Mouse (Mus musculus) heart, embryonic 14.5 days (tissue): ENCODE data around the gene Rasgrf2. TPM values are rescaled to one million over a fixed set of nuclear protein-coding genes. Genes with fewer than 3 reads are reported as not detected.
A peak's percentile ranks its signal among the peaks of the same experiment; 100 is the strongest.

Experiments
- ATAC-seq: fragments of 200-750 bp; cut with Nextera tagmentation; 2 replicates; pipeline ENCODE4 v1.8.0; 2017; ENCODE audit warnings: low read depth, moderate TSS enrichment; ENCODE audit not compliant: insufficient number of reproducible peaks, insufficient read depth, low FRiP score
- H3K27ac ChIP-seq, 2 experiments: fragments of 200-500 bp in 1 of 2; fragments of 300-500 bp in 1 of 2; sonication (generic) in 1 of 2; replicated peaks in 1 of 2; 2 replicates each; pipeline ENCODE4 v1.5.1; 2012 to 2014; ENCODE audit warnings: low read depth in 2 of 2, low read length in 2 of 2, control low read depth in 1 of 2, mild to moderate bottlenecking in 1 of 2, mixed read lengths in 1 of 2; ENCODE audit not compliant: control insufficient read depth in 1 of 2, insufficient read depth in 1 of 2
- H3K27me3 ChIP-seq: fragments of 300-500 bp; sonication (generic); 2 replicates; pipeline ENCODE4 v1.6.1; 2014; ENCODE audit warnings: mild to moderate bottlenecking, low read length, control low read depth; ENCODE audit not compliant: control insufficient read depth, insufficient read depth
- H3K36me3 ChIP-seq: fragments of 300-500 bp; sonication (generic); 2 replicates; pipeline ENCODE4 v1.6.1; 2014; ENCODE audit warnings: mild to moderate bottlenecking, control low read depth, low read length, mixed read lengths; ENCODE audit not compliant: control insufficient read depth, insufficient read depth
- H3K4me1 ChIP-seq, 2 experiments: fragments of 200-500 bp in 1 of 2; fragments of 300-500 bp in 1 of 2; sonication (generic) in 1 of 2; 2 replicates each; pipeline ENCODE4 v1.6.1; 2012 to 2014; ENCODE audit warnings: low read length in 2 of 2, control low read depth in 1 of 2, mixed read lengths in 1 of 2; ENCODE audit not compliant: control insufficient read depth in 2 of 2, insufficient read depth in 2 of 2
- H3K4me2 ChIP-seq: fragments of 300-500 bp; sonication (generic); 2 replicates; pipeline ENCODE4 v1.6.1; 2014; ENCODE audit warnings: mild to moderate bottlenecking, low read length
- H3K4me3 ChIP-seq, 2 experiments: fragments of 200-500 bp in 1 of 2; fragments of 300-500 bp in 1 of 2; sonication (generic) in 1 of 2; 2 replicates each; pipeline ENCODE4 v1.5.1; 2012 to 2014; ENCODE audit warnings: low read length in 2 of 2, mild to moderate bottlenecking in 2 of 2, control low read depth in 1 of 2, low read depth in 1 of 2, moderate library complexity in 1 of 2; ENCODE audit not compliant: control insufficient read depth in 1 of 2, insufficient read depth in 1 of 2
- H3K9ac ChIP-seq: fragments of 300-500 bp; sonication (generic); 2 replicates; pipeline ENCODE4 v1.6.1; 2014; ENCODE audit warnings: mild to moderate bottlenecking, low read length
- H3K9me3 ChIP-seq: fragments of 300-500 bp; sonication (generic); 2 replicates; pipeline ENCODE4 v1.6.1; 2016; ENCODE audit warnings: low read length, control low read depth; ENCODE audit not compliant: control insufficient read depth
- WGBS: fragments of 180-500 bp; shearing (Covaris S2); extraction: QIAGEN DNeasy Blood & Tissue Kit; methylation state at CpG from one replicate; pipeline ENCODE4 v1.1.7; 2014; 5-methylcytosine and 5-hydroxymethylcytosine counted together
- polyA plus RNA-seq: library from polyadenylated mRNA; unstranded; fragments of >200 nt; fragmentation: Nextera tagmentation; extraction: Ambion mirVana; gene quantifications from 2 replicates; pipeline ENCODE4 v1.2.1, GENCODE M21; 2014

The Rasgrf2 gene
- polyA plus RNA-seq, 1 experiment from 2014 or later = 0.46 TPM

DNA sequence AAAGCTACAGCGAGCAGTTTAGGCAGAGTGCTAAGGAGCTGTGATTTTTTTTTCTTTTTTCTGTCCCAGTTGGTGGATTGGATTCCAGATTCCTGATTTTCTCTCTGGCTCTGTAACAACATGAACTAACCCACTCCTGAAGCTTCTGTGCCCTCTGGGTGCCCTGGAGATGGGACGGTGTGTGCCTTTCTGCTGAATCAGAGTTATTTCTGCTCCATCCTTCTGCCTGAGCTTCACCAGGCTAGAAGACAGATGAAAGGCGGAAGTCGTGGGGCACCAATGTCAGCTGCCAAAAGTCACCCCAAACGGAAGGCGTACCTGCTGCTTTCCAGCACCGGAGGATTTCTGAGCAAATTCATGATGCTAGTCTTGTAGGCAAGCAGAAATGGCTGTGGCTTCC lies 256.9 kb downstream of the Rasgrf2 start:
- no peaks in the 10 kb centered on the region for H3K27me3 ChIP-seq
- H3K9ac ChIP-seq = peak overlapping the region; percentile 6; the same call in 1 of the 2 replicates
- no peak overlapping the region for H3K4me2 ChIP-seq
- peaks cover 35 to 39% of the 10 kb centered on the region in 2 experiments for H3K4me1 ChIP-seq
- 60% methylated on average over 7 of the region's 7 CpGs for WGBS
- H3K27ac ChIP-seq = peak overlapping the region; percentile 75 to 83
- H3K36me3 ChIP-seq = no peaks in the 10 kb centered on the region
- H3K9me3 ChIP-seq = no peaks in the 10 kb centered on the region
- no peak for ATAC-seq
- H3K4me3 ChIP-seq = no peak overlapping the region

DNA sequence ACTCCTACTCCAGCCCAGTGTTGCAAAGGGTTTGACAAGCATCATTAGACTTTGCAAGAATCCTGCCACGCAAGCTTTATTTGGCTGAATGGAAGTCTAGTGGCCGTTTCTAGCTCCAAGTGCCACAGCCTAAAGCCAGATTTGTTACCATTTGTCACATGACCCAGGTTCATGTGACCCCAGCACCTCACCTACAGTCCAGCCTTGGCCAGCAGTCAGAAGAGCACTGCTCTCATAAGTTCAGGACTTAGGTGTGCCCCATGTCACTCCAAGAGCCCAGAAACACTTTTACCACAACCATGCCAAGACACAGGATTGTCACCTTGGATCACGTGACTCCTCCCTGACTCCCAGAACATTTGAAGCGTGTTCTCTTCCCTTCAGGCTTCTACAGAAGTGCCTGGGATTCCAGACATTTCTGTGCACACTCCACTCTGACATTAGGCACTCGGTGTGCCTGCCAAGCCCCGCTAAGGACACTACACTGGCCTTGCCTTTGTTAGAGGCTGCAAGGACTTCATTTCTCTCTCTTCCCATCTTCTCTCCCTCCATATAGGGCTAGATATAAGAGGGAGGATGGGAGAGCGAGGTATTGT lies 257.6 kb downstream of the Rasgrf2 start:
- no peak overlapping the region for H3K4me3 ChIP-seq
- H3K9ac ChIP-seq = peak overlapping the region; percentile 6; the same call in 1 of the 2 replicates
- no peaks in the 10 kb centered on the region for H3K9me3 ChIP-seq
- no peak overlapping the region for H3K4me2 ChIP-seq
- H3K4me1 ChIP-seq = peaks cover 35 to 39% of the 10 kb centered on the region in 2 experiments
- H3K27me3 ChIP-seq = no peaks in the 10 kb centered on the region
- WGBS = 36% methylated on average over 7 of the region's 7 CpGs
- peak; percentile 54; the same call in 1 of the 2 replicates for ATAC-seq
- no peaks in the 10 kb centered on the region for H3K36me3 ChIP-seq
- peak overlapping the region; percentile 75 to 83 for H3K27ac ChIP-seq

DNA sequence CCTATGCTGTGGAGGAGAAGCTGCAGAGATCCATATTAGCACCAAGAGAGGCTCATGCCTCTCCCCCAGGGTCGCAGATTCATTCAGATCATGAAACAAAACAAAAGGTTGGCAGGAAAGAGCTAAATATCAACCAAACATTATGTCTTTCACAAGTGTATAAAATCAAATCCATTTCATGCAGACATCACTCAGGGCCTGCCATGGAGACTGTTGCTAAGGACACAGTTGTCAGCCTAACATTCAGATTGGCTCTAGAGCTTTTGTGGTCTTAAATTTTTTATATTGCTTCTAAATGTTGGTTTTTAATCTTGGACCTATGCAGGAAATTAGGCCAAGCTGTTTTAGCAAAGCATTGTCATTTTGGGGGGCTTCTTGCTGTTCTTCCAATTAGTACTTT lies 262.9 kb downstream of the Rasgrf2 start:
- Histone ChIP-seq H3K9me3 (peaks cover 9% of the 10 kb centered on the region; the same call in 1 of the 2 replicates), H3K4me3 (no peak overlapping the region), H3K9ac (no peak overlapping the region), H3K27me3 (no peaks in the 10 kb centered on the region), H3K4me1 (peaks cover 0 to 2% of the 10 kb centered on the region in 2 experiments; a peak in 1 of 4 replicates), H3K27ac (no peak overlapping the region), H3K36me3 (no peaks in the 10 kb centered on the region), H3K4me2 (no peak overlapping the region)
- no peak for ATAC-seq
- 97% methylated on average over 1 of the region's 1 CpGs for WGBS

DNA sequence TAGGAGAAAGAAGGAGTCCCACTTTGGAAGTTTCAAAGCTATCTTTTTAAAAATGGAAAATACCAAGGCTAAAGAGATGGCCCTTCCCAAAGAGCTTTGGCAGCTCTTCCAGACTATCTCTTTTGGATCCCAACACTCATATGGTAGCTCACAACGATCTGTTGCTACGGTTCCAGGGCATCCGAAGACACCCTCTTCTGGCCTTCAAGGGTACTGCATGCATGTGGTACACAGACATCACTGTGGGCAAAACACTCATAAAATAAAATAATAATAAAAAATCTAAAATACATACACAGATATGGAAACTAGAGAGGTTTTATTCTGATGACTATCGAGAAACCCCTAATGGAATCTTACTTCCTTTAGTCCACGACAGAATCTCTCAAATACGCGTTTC lies 272.6 kb downstream of the Rasgrf2 start:
- H3K36me3 ChIP-seq = no peaks in the 10 kb centered on the region
- H3K9me3 ChIP-seq = no peaks in the 10 kb centered on the region
- H3K27ac ChIP-seq = no peak overlapping the region
- 80% methylated on average over 7 of the region's 7 CpGs for WGBS
- no peak overlapping the region for H3K4me2 ChIP-seq
- H3K4me3 ChIP-seq = no peak overlapping the region
- ATAC-seq = no peak
- H3K27me3 ChIP-seq = no peaks in the 10 kb centered on the region
- no peak overlapping the region for H3K9ac ChIP-seq
- peaks cover 0 to 5% of the 10 kb centered on the region in 2 experiments; a peak in 2 of 4 replicates for H3K4me1 ChIP-seq

DNA sequence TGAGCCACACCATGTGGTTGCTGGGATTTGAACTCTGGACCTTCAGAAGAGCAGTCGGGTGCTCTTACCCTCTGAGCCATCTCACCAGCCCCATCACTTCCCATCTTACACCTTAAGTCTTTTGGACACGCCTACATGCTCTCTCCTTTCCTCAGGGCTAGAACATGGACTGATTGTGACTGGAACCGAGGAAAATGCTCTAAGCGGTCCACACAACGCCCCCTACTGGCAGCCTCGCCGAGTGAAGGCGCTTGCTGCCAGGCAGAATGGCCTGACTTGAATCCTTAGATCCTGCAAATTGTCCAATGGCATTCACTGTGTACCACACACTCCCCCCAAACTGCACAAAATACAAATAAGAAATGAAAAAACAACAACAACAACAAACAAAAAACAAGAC lies 274.0 kb downstream of the Rasgrf2 start:
- Histone ChIP-seq H3K9ac (no peak overlapping the region), H3K4me3 (no peak overlapping the region), H3K27ac (no peak overlapping the region), H3K27me3 (no peaks in the 10 kb centered on the region), H3K36me3 (no peaks in the 10 kb centered on the region), H3K4me2 (no peak overlapping the region), H3K9me3 (no peaks in the 10 kb centered on the region), H3K4me1 (peaks cover 0 to 5% of the 10 kb centered on the region in 2 experiments; a peak in 2 of 4 replicates)
- no peak for ATAC-seq
- 61% methylated on average over 8 of the region's 8 CpGs for WGBS

DNA sequence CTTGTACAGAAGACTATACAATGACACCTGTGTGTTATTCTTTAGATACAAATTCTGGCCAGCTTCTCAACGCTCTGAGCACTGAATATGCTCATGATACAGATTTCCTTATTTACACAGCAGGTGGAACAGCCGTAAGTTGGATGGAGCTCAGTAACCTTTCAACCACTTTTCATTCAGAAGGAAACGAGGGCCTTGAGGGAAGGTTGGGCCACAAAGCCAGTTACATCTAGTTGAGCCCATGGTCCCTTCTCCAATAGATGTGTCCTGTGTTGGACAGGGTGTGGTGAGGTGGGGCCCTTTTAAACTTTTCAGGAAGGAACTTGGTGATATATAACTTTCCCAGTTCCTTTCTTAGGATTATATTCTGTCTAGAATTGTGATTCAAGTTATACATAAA lies 277.0 kb downstream of the Rasgrf2 start:
- Histone ChIP-seq H3K4me2 (no peak overlapping the region), H3K9me3 (no peaks in the 10 kb centered on the region), H3K4me3 (no peak overlapping the region), H3K9ac (no peak overlapping the region), H3K27ac (no peak overlapping the region), H3K36me3 (no peaks in the 10 kb centered on the region), H3K4me1 (no peaks in the 10 kb centered on the region), H3K27me3 (no peaks in the 10 kb centered on the region)
- WGBS = 73% methylated on average over 3 of the region's 3 CpGs
- ATAC-seq = no peak

Other genes starting within 250 kb of the Rasgrf2 start
- 0.61 and 1.1 TPM in 2 replicates for gene Gm20379, start 174.3 kb upstream of the Rasgrf2 start, polyA plus RNA-seq
- 11.7 and 11.8 TPM in 2 replicates for gene Dhfr, start 223.1 kb upstream of the Rasgrf2 start, polyA plus RNA-seq
- gene Msh3, start 223.3 kb upstream of the Rasgrf2 start, polyA plus RNA-seq = 17.0 and 17.1 TPM in 2 replicates